Mouse (Mus musculus): ENCODE results near the gene Acot12.
"Not testable (repeated sequence)": the region's sequence is repeated elsewhere in the genome, so short reads cannot be mapped to it uniquely, and the experiment has no call there.

DNA sequence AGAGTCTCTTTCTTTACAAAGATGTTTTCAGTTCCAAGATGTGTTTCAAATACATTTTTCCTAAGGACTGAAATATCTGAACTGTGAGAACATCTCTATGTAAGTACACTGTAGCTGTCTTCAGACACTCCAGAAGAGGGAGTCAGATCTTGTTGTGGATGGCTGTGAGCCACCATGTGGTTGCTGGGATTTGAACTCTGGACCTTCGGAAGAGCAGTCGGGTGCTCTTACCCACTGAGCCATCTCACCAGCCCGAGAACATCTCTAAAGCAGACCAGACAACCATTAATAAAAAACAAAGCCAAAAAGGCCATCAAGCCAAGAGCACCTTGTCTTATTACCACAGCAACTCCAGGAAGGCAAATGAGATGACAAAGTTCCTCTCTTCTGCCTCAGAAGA, 22.3 kb downstream of the Acot12 start:
- TF ChIP-seq POLR2A (IDR thresholded peaks at IDR 0.05; ENCODE audit: low read depth, low read length); CTCF (IDR thresholded peaks at IDR 0.05; ENCODE audit: extremely low read depth, insufficient read length, insufficient replicate concordance, low read depth, low read length): not testable (repeated sequence)

Measured in small intestine, adult 2 months (tissue).